Mouse (Mus musculus) stomach, postnatal 0 days (tissue): ENCODE measurements around the gene Cmtm1.

Experiments used
- CTCF ChIP-seq: IDR thresholded peaks from 2 replicates; pipeline ENCODE4 v1.5.1; 2016; ENCODE audit warnings: antibody characterized with exemption, low read depth, mild to moderate bottlenecking, moderate library complexity
- EP300 ChIP-seq: optimal IDR thresholded peaks from 2 replicates; pipeline ENCODE3; 2016; ENCODE audit warnings: antibody characterized with exemption

DNA sequence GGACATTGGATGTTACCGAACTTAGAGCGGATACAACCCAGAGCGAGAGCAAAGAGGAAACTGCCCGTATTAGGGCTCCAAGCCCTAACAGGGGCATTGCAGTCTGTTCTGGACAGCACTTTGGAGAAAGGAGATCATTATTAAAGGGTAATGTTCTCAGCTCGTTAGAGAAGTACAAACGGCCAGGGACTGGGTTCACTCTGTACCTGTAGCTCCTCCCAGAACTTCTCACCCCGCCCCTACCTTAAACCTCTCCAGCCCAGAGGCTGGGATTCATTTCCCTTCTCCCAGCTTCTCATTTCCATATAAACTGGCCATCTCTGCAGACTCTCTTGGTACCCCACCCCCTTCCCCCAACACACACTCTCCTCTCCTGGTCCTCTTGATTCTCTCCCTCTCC lies 58.5 kb downstream of the Cmtm1 start:
- TF ChIP-seq CTCF (no peak), EP300 (no peak)
